Mouse (Mus musculus) neural tube, embryonic 14.5 days (tissue): ENCODE results near the gene Pou1f1. TPM values are rescaled to one million over a fixed set of nuclear protein-coding genes. Genes with fewer than 3 reads are reported as not detected.
A peak's percentile ranks its signal among the peaks of the same experiment; 100 is the strongest.

Experiments used
- ATAC-seq: fragments of 200-750 bp; cut with Nextera tagmentation; 2 replicates; pipeline ENCODE4 v1.8.0; 2017; ENCODE audit warnings: low read depth, mild to moderate bottlenecking, moderate TSS enrichment, moderate library complexity
- H3K27ac ChIP-seq: fragments of 300-500 bp; sonication (generic); 2 replicates; pipeline ENCODE4 v1.5.1; 2014; ENCODE audit warnings: low read depth, mild to moderate bottlenecking, control low read depth, low read length, moderate library complexity, mixed read lengths
- H3K27me3 ChIP-seq: fragments of 300-500 bp; sonication (generic); 2 replicates; pipeline ENCODE4 v1.6.1; 2014; ENCODE audit warnings: low read length; ENCODE audit not compliant: control insufficient read depth, insufficient read depth
- H3K36me3 ChIP-seq: fragments of 300-500 bp; sonication (generic); 2 replicates; pipeline ENCODE4 v1.6.1; 2014; ENCODE audit warnings: low read length, mixed read lengths; ENCODE audit not compliant: control insufficient read depth, insufficient read depth
- H3K4me1 ChIP-seq: fragments of 300-500 bp; sonication (generic); 2 replicates; pipeline ENCODE4 v1.6.1; 2014; ENCODE audit warnings: low read length; ENCODE audit not compliant: control insufficient read depth, insufficient read depth
- H3K4me2 ChIP-seq: fragments of 300-500 bp; sonication (generic); 2 replicates; pipeline ENCODE4 v1.6.1; 2014; ENCODE audit warnings: mild to moderate bottlenecking, low read depth, low read length, control low read depth
- H3K4me3 ChIP-seq: fragments of 300-500 bp; sonication (generic); 2 replicates; pipeline ENCODE4 v1.5.1; 2014; ENCODE audit warnings: low read depth, low read length, control low read depth, mixed read lengths
- H3K9ac ChIP-seq: fragments of 300-500 bp; sonication (generic); replicated peaks from 2 replicates; pipeline ENCODE4 v1.6.1; 2014; ENCODE audit warnings: low read depth, mild to moderate bottlenecking, control low read depth, low read length, mixed read lengths
- H3K9me3 ChIP-seq: fragments of 300-500 bp; sonication (generic); 2 replicates; pipeline ENCODE4 v1.6.1; 2016; ENCODE audit warnings: low read length; ENCODE audit not compliant: control insufficient read depth
- WGBS: fragments of 180-500 bp; shearing (Covaris S2); extraction: QIAGEN DNeasy Blood & Tissue Kit; methylation state at CpG from one replicate; pipeline ENCODE4 v1.1.7; 2014; 5-methylcytosine and 5-hydroxymethylcytosine counted together
- polyA plus RNA-seq: library from polyadenylated mRNA; unstranded; fragments of >200 nt; fragmentation: Nextera tagmentation; extraction: Ambion mirVana; gene quantifications from 2 replicates; pipeline ENCODE4 v1.2.1, GENCODE M21; 2014

Pou1f1 gene
- polyA plus RNA-seq, 1 experiment from 2014 or later = 0.11 TPM

- Histone ChIP-seq H3K36me3 (no peaks in the 10 kb centered on the region), H3K27me3 (no peaks in the 10 kb centered on the region), H3K4me2 (no peak overlapping the region), H3K27ac (no peak overlapping the region), H3K9ac (no peak overlapping the region), H3K9me3 (no peaks in the 10 kb centered on the region), H3K4me1 (no peaks in the 10 kb centered on the region), H3K4me3 (no peak overlapping the region)
- WGBS = 7% methylated on average over 5 of the region's 5 CpGs
- no peak for ATAC-seq
Observed at GRCm38 (mm10) chr16:65529589-65529988, 9.3 kb downstream of the Pou1f1 start.

DNA sequence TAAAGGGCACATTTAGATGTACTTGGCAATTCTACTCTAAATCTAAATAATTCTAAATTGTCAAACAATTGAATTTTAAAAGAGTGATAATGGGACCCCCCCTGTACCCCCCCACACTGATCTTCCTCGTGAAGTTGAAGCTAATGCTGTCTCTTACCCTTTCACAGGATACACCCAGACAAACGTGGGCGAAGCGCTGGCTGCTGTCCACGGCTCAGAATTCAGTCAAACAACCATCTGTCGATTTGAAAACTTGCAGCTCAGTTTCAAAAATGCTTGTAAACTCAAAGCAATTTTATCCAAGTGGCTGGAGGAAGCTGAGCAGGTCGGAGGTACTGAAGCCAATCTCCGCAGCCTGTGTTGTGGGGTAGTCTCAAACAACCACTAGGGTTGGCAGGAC is 11.4 kb downstream of the Pou1f1 start:
- Histone ChIP-seq H3K9me3 (no peaks in the 10 kb centered on the region), H3K9ac (no peak overlapping the region), H3K36me3 (no peaks in the 10 kb centered on the region), H3K4me3 (no peak overlapping the region), H3K4me1 (no peaks in the 10 kb centered on the region), H3K4me2 (no peak overlapping the region), H3K27ac (no peak overlapping the region), H3K27me3 (no peaks in the 10 kb centered on the region)
- WGBS = 82% methylated on average over 8 of the region's 8 CpGs
- no peak for ATAC-seq

- Histone ChIP-seq H3K4me1 (no peaks in the 10 kb centered on the region), H3K27ac (no peak overlapping the region), H3K9ac (no peak overlapping the region), H3K4me2 (no peak overlapping the region), H3K9me3 (no peaks in the 10 kb centered on the region), H3K4me3 (no peak overlapping the region), H3K27me3 (no peaks in the 10 kb centered on the region), H3K36me3 (no peaks in the 10 kb centered on the region)
- WGBS = 34% methylated on average over 12 of the region's 12 CpGs
- ATAC-seq = peak; percentile 56; the same call in 1 of the 2 replicates
Observed at GRCm38 (mm10) chr16:65533315-65533999, 13.1 kb downstream of the Pou1f1 start.

DNA sequence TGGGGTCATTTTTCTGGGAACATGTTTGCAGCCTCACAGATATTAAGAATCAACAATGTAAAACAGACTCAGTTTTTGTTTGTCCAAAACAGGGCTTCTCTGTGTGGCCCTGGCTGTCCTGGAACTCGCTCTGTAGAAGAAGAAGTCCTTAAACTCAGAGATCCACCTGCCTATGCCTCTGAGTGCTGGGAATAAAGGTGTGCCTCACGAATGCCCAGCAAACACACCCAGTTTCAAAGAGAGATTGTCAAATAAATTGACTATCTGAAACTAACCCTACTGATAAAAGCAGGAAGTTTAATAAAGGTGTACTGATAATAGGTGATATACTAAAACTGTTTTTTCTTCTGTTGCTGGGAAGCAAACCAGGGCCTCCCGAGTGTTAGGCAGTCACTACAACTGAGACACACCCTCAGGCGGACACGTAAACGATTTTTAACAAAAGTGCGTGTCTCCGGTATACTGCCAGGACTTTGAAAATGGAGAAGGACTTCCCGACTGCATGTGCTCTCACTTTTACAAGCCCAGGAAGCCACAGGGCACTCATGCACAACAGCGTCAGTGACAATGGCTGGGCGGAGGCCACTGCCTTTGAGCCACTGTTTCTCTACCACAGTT is 23.5 kb downstream of the Pou1f1 start:
- 91% methylated on average over 11 of the region's 11 CpGs for WGBS

GRCm38 (mm10) chr16:65548960-65549359 is 28.6 kb downstream of the Pou1f1 start:
- Histone ChIP-seq H3K27ac (no peak overlapping the region), H3K27me3 (no peaks in the 10 kb centered on the region), H3K4me2 (no peak overlapping the region), H3K4me1 (no peaks in the 10 kb centered on the region), H3K9ac (no peak overlapping the region), H3K4me3 (no peak overlapping the region), H3K36me3 (peaks cover 4% of the 10 kb centered on the region; the same call in 1 of the 2 replicates), H3K9me3 (no peaks in the 10 kb centered on the region)
- no peak for ATAC-seq
- 93% methylated on average over 7 of the region's 7 CpGs for WGBS

More for the DNA sequence above, 23.5 kb downstream of the Pou1f1 start:
- H3K9ac ChIP-seq = no peak overlapping the region
- no peaks in the 10 kb centered on the region for H3K4me1 ChIP-seq
- H3K4me2 ChIP-seq = no peak overlapping the region
- no peak for ATAC-seq
- H3K4me3 ChIP-seq = no peak overlapping the region
- no peak overlapping the region for H3K27ac ChIP-seq
- H3K36me3 ChIP-seq = peaks cover 10% of the 10 kb centered on the region; the same call in 1 of the 2 replicates
- H3K27me3 ChIP-seq = no peaks in the 10 kb centered on the region
- H3K9me3 ChIP-seq = no peaks in the 10 kb centered on the region

DNA sequence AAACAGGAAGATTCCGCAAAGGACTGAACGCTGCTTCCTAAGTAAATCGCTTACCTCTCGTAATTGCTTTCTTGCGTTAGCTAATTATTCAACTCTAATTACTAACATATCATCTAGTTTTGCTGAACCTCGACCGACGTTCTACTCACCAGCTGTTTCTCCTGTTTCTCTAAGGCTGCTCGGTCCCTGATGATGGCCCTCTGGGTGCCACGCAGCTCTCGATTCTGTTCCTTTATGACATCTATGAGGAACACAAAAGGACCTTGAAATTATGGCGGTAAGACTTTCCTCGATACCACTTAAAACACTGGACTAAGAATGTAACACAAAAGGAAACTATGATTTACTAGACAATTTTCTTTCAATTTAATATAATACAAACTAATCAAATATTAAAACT is 30.5 kb downstream of the Pou1f1 start:
- no peaks in the 10 kb centered on the region for H3K4me1 ChIP-seq
- H3K4me3 ChIP-seq = no peak overlapping the region
- no peak overlapping the region for H3K4me2 ChIP-seq
- H3K9me3 ChIP-seq = no peaks in the 10 kb centered on the region
- H3K9ac ChIP-seq = no peak overlapping the region
- H3K27me3 ChIP-seq = no peaks in the 10 kb centered on the region
- no peaks in the 10 kb centered on the region for H3K36me3 ChIP-seq
- no peak overlapping the region for H3K27ac ChIP-seq
- no peak for ATAC-seq
- 58% methylated on average over 13 of the region's 13 CpGs for WGBS

DNA sequence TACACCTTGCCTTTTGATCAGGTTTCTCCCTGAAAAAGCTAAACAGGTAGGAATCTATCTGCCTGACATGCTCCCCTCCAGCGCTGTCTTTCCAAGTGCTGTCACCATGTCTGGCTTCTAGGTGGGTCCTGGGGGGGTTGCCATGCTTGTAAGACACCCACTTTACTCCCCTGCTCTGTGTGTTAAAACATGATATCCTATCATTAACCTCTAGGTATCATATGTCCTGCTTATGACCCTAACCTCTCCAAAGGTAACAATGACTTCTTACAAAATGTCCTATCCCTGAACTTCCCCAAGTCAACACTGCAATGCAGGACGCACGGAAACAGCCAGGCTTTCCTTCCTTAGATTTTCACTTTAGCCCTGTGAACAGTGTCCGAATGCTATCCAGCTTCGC is 34.0 kb downstream of the Pou1f1 start:
- H3K4me2 ChIP-seq = no peak overlapping the region
- no peaks in the 10 kb centered on the region for H3K4me1 ChIP-seq
- H3K36me3 ChIP-seq = no peaks in the 10 kb centered on the region
- no peaks in the 10 kb centered on the region for H3K9me3 ChIP-seq
- 93% methylated on average over 5 of the region's 5 CpGs for WGBS
- no peak for ATAC-seq
- H3K27ac ChIP-seq = no peak overlapping the region
- H3K9ac ChIP-seq = no peak overlapping the region
- H3K27me3 ChIP-seq = no peaks in the 10 kb centered on the region
- no peak overlapping the region for H3K4me3 ChIP-seq

- no peaks in the 10 kb centered on the region for H3K9me3 ChIP-seq
- H3K4me2 ChIP-seq = no peak overlapping the region
- no peak overlapping the region for H3K27ac ChIP-seq
- H3K36me3 ChIP-seq = no peaks in the 10 kb centered on the region
- peaks cover 3% of the 10 kb centered on the region; the same call in 1 of the 2 replicates for H3K4me1 ChIP-seq
- 80% methylated on average over 5 of the region's 5 CpGs for WGBS
- no peaks in the 10 kb centered on the region for H3K27me3 ChIP-seq
- H3K4me3 ChIP-seq = no peak overlapping the region
- ATAC-seq = no peak
- H3K9ac ChIP-seq = no peak overlapping the region
Observed at GRCm38 (mm10) chr16:65557369-65557768, 37.1 kb downstream of the Pou1f1 start.

DNA sequence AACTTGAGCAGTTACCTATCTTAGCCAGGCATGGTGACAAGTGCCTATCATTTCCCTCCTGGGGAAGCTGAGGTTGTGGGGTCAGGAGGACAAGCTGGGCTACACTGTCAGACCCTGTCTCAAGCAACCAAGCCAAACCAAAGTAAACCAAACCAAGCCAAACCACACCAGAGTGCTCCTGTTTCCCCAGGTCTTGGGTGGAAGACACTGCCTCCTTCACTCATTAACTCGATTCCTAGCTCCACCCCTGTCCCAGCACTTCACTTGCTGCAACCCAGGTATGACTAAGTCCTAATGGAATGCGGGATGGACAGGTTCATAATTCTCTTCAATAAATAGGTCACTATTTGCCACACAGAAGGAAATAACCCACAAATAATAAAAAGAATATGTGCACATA is 39.3 kb downstream of the Pou1f1 start:
- Histone ChIP-seq H3K27ac (peak overlapping the region; percentile 0; the same call in 1 of the 2 replicates), H3K9ac (no peak overlapping the region; the same call in 1 of the 2 replicates), H3K27me3 (no peaks in the 10 kb centered on the region), H3K4me1 (peaks cover 10% of the 10 kb centered on the region; the same call in 1 of the 2 replicates), H3K9me3 (no peaks in the 10 kb centered on the region), H3K36me3 (no peaks in the 10 kb centered on the region), H3K4me3 (peak overlapping the region; percentile 100; the same call in 1 of the 2 replicates), H3K4me2 (peak overlapping the region; percentile 36)
- WGBS = 85% methylated on average over 2 of the region's 2 CpGs
- ATAC-seq = no peak
